Mouse (Mus musculus): ENCODE results near the gene Akap8l.

DNA sequence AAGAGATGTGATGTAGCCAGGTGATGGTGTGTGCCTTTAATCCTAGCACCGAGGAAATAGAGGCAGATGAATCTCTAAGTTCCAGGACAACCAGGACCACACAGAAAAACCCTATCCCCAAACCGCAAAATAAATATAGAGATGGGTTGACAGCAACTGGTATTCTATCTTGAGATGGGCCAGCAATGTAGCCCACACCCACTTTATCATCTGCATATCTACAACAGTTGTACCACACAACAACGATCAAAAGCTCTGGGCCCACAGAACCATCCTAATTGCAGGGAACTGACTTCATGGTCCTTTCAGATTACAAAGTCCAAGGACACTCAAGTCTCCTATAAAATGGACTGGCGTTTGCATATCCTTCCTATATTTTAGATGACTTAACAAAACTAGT lies 42.4 kb downstream of the Akap8l start:
- TF ChIP-seq CTCF (IDR thresholded peaks at IDR 0.05; ENCODE audit: control insufficient read depth, insufficient read depth, insufficient replicate concordance, low read depth, low read length): no peak
- TF ChIP-seq POLR2A (IDR thresholded peaks at IDR 0.05; ENCODE audit: control insufficient read depth, low read depth, low read length): no peak

All from testis, adult 2 months (tissue).